Mouse (Mus musculus): ENCODE data around the gene Lifr. TPM values are rescaled to one million over a fixed set of nuclear protein-coding genes. Genes with fewer than 3 reads are reported as not detected.
A peak's percentile ranks its signal among the peaks of the same experiment; 100 is the strongest.

Lifr gene
- polyA plus RNA-seq, 1 experiment from 2014 or later, result 10.0 TPM

- Histone ChIP-seq H3K36me3 (peaks cover 67% of the 10 kb centered on the region), H3K27ac (replicated peaks) (no peak overlapping the region), H3K9me3 (replicated peaks) (no peaks in the 10 kb centered on the region), H3K4me3 (no peak overlapping the region), H3K27me3 (ENCODE audit: low read depth, poor library complexity, severe bottlenecking) (no peaks in the 10 kb centered on the region), H3K4me1 (peaks cover 7% of the 10 kb centered on the region)
- 91% methylated on average over 6 of the region's 6 CpGs for WGBS
- DNase-seq (ENCODE audit: low spot score), result no peak
These were observed 97.3 kb downstream of the Lifr start for GRCm38 (mm10) chr15:7187682-7188081.

- H3K4me1 ChIP-seq, result peaks cover 24% of the 10 kb centered on the region
- no peak overlapping the region for H3K27ac ChIP-seq (replicated peaks)
- 93% methylated on average over 22 of the region's 22 CpGs for WGBS
- no peaks in the 10 kb centered on the region for H3K27me3 ChIP-seq (ENCODE audit: low read depth, poor library complexity, severe bottlenecking)
- H3K9me3 ChIP-seq (replicated peaks), result no peaks in the 10 kb centered on the region
- H3K4me3 ChIP-seq, result no peak overlapping the region
- H3K36me3 ChIP-seq, result peaks cover 55% of the 10 kb centered on the region
- no peak for DNase-seq (ENCODE audit: low spot score)
These were observed 99.5 kb downstream of the Lifr start for GRCm38 (mm10) chr15:7189678-7190454.

- Histone ChIP-seq H3K4me3 (no peak overlapping the region), H3K27me3 (ENCODE audit: low read depth, poor library complexity, severe bottlenecking) (no peaks in the 10 kb centered on the region), H3K27ac (replicated peaks) (no peak overlapping the region), H3K9me3 (replicated peaks) (no peaks in the 10 kb centered on the region), H3K4me1 (peaks cover 36% of the 10 kb centered on the region), H3K36me3 (peaks cover 43% of the 10 kb centered on the region)
- no peak for DNase-seq (ENCODE audit: low spot score)
- WGBS, result 95% methylated on average over 4 of the region's 4 CpGs
These were observed 100.7 kb downstream of the Lifr start for GRCm38 (mm10) chr15:7191074-7191473.

GRCm38 (mm10) chr15:7192582-7192981 is 102.2 kb downstream of the Lifr start:
- no peak for DNase-seq (ENCODE audit: low spot score)
- Histone ChIP-seq H3K27ac (replicated peaks) (no peak overlapping the region; the same call in 1 of the 2 replicates), H3K4me1 (peaks cover 49% of the 10 kb centered on the region), H3K9me3 (replicated peaks) (no peaks in the 10 kb centered on the region), H3K36me3 (peaks cover 29% of the 10 kb centered on the region), H3K4me3 (no peak overlapping the region), H3K27me3 (ENCODE audit: low read depth, poor library complexity, severe bottlenecking) (no peaks in the 10 kb centered on the region)
- WGBS, result 92% methylated on average over 2 of the region's 2 CpGs

GRCm38 (mm10) chr15:7194147-7194720 is 103.8 kb downstream of the Lifr start:
- Histone ChIP-seq H3K4me1 (peaks cover 65% of the 10 kb centered on the region), H3K4me3 (peak overlapping the region; percentile 17; the same call in 1 of the 2 replicates), H3K27me3 (ENCODE audit: low read depth, poor library complexity, severe bottlenecking) (no peaks in the 10 kb centered on the region), H3K27ac (replicated peaks) (peak overlapping the region; percentile 74), H3K9me3 (replicated peaks) (no peaks in the 10 kb centered on the region), H3K36me3 (peaks cover 25% of the 10 kb centered on the region)
- DNase-seq (ENCODE audit: low spot score), result peak; percentile 61
- WGBS, result 14% methylated on average over 13 of the region's 13 CpGs

GRCm38 (mm10) chr15:7194748-7195221 is 104.4 kb downstream of the Lifr start:
- peaks cover 70% of the 10 kb centered on the region for H3K4me1 ChIP-seq

GRCm38 (mm10) chr15:7197652-7198445 is 107.4 kb downstream of the Lifr start:
- H3K36me3 ChIP-seq, result no peaks in the 10 kb centered on the region
- WGBS, result 64% methylated on average over 3 of the region's 3 CpGs

More at GRCm38 (mm10) chr15:7194748-7195221, 104.4 kb downstream of the Lifr start:
- H3K9me3 ChIP-seq (replicated peaks), result no peaks in the 10 kb centered on the region
- H3K27ac ChIP-seq (replicated peaks), result peak overlapping the region; percentile 74
- peak overlapping the region; percentile 17; the same call in 1 of the 2 replicates for H3K4me3 ChIP-seq
- 25% methylated on average over 6 of the region's 6 CpGs for WGBS
- DNase-seq (ENCODE audit: low spot score), result peak; percentile 37
- peaks cover 19% of the 10 kb centered on the region for H3K36me3 ChIP-seq
- no peaks in the 10 kb centered on the region for H3K27me3 ChIP-seq (ENCODE audit: low read depth, poor library complexity, severe bottlenecking)

GRCm38 (mm10) chr15:7198816-7199215 is 108.4 kb downstream of the Lifr start:
- H3K27ac ChIP-seq (replicated peaks), result peak overlapping the region; percentile 53; the same call in 1 of the 2 replicates
- H3K4me3 ChIP-seq, result no peak overlapping the region
- H3K9me3 ChIP-seq (replicated peaks), result no peaks in the 10 kb centered on the region
- no peak for DNase-seq (ENCODE audit: low spot score)
- H3K27me3 ChIP-seq (ENCODE audit: low read depth, poor library complexity, severe bottlenecking), result no peaks in the 10 kb centered on the region
- H3K36me3 ChIP-seq, result no peaks in the 10 kb centered on the region
- peaks cover 88% of the 10 kb centered on the region for H3K4me1 ChIP-seq
- WGBS, result 70% methylated on average over 2 of the region's 2 CpGs

More at GRCm38 (mm10) chr15:7197652-7198445, 107.4 kb downstream of the Lifr start:
- Histone ChIP-seq H3K9me3 (replicated peaks) (no peaks in the 10 kb centered on the region), H3K27ac (replicated peaks) (no peak overlapping the region), H3K27me3 (ENCODE audit: low read depth, poor library complexity, severe bottlenecking) (no peaks in the 10 kb centered on the region), H3K4me3 (no peak overlapping the region), H3K4me1 (peaks cover 90% of the 10 kb centered on the region)
- DNase-seq (ENCODE audit: low spot score), result no peak

GRCm38 (mm10) chr15:7200286-7200685 is 109.9 kb downstream of the Lifr start:
- Histone ChIP-seq H3K4me1 (peaks cover 85% of the 10 kb centered on the region), H3K9me3 (replicated peaks) (no peaks in the 10 kb centered on the region), H3K27ac (replicated peaks) (no peak overlapping the region), H3K4me3 (no peak overlapping the region), H3K36me3 (no peaks in the 10 kb centered on the region), H3K27me3 (ENCODE audit: low read depth, poor library complexity, severe bottlenecking) (no peaks in the 10 kb centered on the region)
- WGBS, result 73% methylated on average over 6 of the region's 6 CpGs
- no peak for DNase-seq (ENCODE audit: low spot score)

GRCm38 (mm10) chr15:7201421-7202380 is 111.3 kb downstream of the Lifr start:
- no peak for DNase-seq (ENCODE audit: low spot score)
- Histone ChIP-seq H3K9me3 (replicated peaks) (no peaks in the 10 kb centered on the region), H3K27ac (replicated peaks) (peak overlapping the region; percentile 46), H3K4me1 (peaks cover 77% of the 10 kb centered on the region), H3K27me3 (ENCODE audit: low read depth, poor library complexity, severe bottlenecking) (no peaks in the 10 kb centered on the region), H3K36me3 (no peaks in the 10 kb centered on the region), H3K4me3 (no peak overlapping the region)
- WGBS, result 62% methylated on average over 9 of the region's 9 CpGs

GRCm38 (mm10) chr15:7202981-7203380 is 112.6 kb downstream of the Lifr start:
- no peaks in the 10 kb centered on the region for H3K9me3 ChIP-seq (replicated peaks)
- H3K36me3 ChIP-seq, result no peaks in the 10 kb centered on the region
- H3K27me3 ChIP-seq (ENCODE audit: low read depth, poor library complexity, severe bottlenecking), result no peaks in the 10 kb centered on the region
- 0 out of 2 replicates have a peak overlapping the region, but pooled peaks have one; percentile 61 for H3K27ac ChIP-seq (replicated peaks)
- WGBS, result 92% methylated on average over 5 of the region's 5 CpGs
- H3K4me3 ChIP-seq, result no peak overlapping the region
- DNase-seq (ENCODE audit: low spot score), result no peak
- H3K4me1 ChIP-seq, result peaks cover 66% of the 10 kb centered on the region
